Mouse (Mus musculus) hindbrain, embryonic 10.5 days (tissue): ENCODE measurements around the gene Capzb. TPM values are rescaled to one million over a fixed set of nuclear protein-coding genes. Genes with fewer than 3 reads are reported as not detected.
A peak's percentile ranks its signal among the peaks of the same experiment; 100 is the strongest.

ENCODE experiments used
- DNase-seq: peaks from one replicate; pipeline ENCODE4 v3.0.0-alpha.2; 2017; ENCODE audit warnings: low spot score
- H3K27ac ChIP-seq: fragments of 300-500 bp; sonication (generic); 2 replicates; pipeline ENCODE4 v1.5.1; 2016; ENCODE audit warnings: mild to moderate bottlenecking, moderate library complexity
- H3K27me3 ChIP-seq: fragments of 300-500 bp; sonication (generic); 2 replicates; pipeline ENCODE4 v1.6.1; 2016; ENCODE audit warnings: mild to moderate bottlenecking; ENCODE audit not compliant: poor library complexity, insufficient read depth, severe bottlenecking
- H3K36me3 ChIP-seq: fragments of 300-500 bp; sonication (generic); 2 replicates; pipeline ENCODE4 v1.6.1; 2016; ENCODE audit warnings: mild to moderate bottlenecking, moderate library complexity
- H3K4me1 ChIP-seq: fragments of 300-500 bp; sonication (generic); replicated peaks from 2 replicates; pipeline ENCODE4 v1.6.1; 2016; ENCODE audit warnings: mild to moderate bottlenecking
- H3K4me3 ChIP-seq: fragments of 300-500 bp; sonication (generic); 2 replicates; pipeline ENCODE4 v1.5.1; 2016; ENCODE audit warnings: mild to moderate bottlenecking, moderate library complexity
- H3K9me3 ChIP-seq: fragments of 300-500 bp; sonication (generic); 2 replicates; pipeline ENCODE4 v1.6.1; 2016; ENCODE audit warnings: mild to moderate bottlenecking, moderate library complexity
- WGBS: fragments of 180-500 bp; shearing (Covaris S2); methylation state at CpG from one replicate; pipeline ENCODE4 v1.1.7; 2016; 5-methylcytosine and 5-hydroxymethylcytosine counted together
- polyA plus RNA-seq: library from polyadenylated mRNA; unstranded; fragments of >200 nt; fragmentation: Nextera tagmentation; extraction: Ambion mirVana; gene quantifications from 2 replicates; pipeline ENCODE4 v1.2.1, GENCODE M21; 2016

Capzb gene
- polyA plus RNA-seq, 1 experiment from 2014 or later: 370 TPM

DNA sequence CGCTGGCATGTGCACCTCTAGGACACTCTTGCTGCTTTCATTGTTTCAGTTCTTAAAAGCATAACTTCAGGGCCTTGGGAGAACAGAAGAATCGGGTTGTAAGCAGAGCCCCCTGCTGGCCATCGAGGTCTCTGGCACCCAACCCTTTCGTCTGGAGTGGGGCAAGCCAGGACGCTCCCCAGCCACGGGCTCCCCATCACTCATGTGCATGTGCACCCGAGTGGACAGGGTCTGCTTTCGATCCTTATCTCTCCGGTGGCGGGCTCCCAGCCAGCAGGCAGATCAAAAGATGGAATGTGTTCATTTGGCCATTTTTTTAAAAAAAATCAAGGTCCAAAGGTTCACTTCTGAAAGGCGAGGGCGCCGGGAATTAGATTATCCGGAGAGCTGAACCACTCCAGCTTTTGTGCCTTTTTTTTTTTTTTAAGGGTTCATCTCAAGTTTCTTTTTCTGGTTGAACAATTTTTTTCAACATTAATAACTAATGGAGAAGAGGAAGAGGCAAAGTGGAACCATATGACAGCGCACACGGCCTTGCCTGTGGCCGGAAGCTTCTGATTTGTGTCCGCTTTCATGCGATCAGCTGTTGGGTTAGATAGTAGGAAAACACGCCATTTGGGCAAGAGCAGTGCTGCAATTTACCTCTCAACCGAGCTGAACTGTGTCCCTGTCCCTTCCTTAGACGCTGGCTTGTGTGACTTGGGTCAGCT lies 59.5 kb downstream of the Capzb start:
- Histone ChIP-seq H3K4me1 (peaks cover 49% of the 10 kb centered on the region), H3K4me3 (no peak overlapping the region), H3K27ac (peak overlapping the region; percentile 77), H3K36me3 (peaks cover 29% of the 10 kb centered on the region), H3K9me3 (no peaks in the 10 kb centered on the region), H3K27me3 (no peaks in the 10 kb centered on the region)
- DNase-seq: peak; percentile 74
- 57% methylated on average over 22 of the region's 22 CpGs for WGBS

DNA sequence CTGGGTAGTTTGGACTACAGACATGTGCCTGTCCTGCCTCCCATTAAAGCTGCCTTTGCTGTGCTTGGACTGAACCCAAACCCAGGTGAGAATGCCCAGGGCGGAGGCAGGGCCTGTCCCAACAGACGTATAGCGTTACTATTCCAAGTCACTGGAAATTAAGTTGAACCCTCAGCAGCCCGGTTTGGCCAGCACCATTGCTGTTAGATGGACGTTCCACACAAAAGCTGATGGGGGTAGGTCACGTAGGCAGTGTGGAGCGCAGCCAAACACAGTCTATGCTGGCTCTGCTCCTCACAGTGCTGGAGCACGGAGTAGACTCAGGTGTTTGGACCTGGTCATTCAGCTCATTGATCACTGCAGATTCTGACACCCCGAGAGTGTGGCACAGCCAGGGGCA lies 60.5 kb downstream of the Capzb start:
- H3K27ac ChIP-seq: 0 out of 2 replicates have a peak overlapping the region, but pooled peaks have one; percentile 9
- H3K27me3 ChIP-seq: no peaks in the 10 kb centered on the region
- peaks cover 33% of the 10 kb centered on the region for H3K36me3 ChIP-seq
- H3K4me1 ChIP-seq: peaks cover 42% of the 10 kb centered on the region
- H3K4me3 ChIP-seq: no peak overlapping the region
- no peak for DNase-seq
- no peaks in the 10 kb centered on the region for H3K9me3 ChIP-seq
- 90% methylated on average over 9 of the region's 9 CpGs for WGBS

DNA sequence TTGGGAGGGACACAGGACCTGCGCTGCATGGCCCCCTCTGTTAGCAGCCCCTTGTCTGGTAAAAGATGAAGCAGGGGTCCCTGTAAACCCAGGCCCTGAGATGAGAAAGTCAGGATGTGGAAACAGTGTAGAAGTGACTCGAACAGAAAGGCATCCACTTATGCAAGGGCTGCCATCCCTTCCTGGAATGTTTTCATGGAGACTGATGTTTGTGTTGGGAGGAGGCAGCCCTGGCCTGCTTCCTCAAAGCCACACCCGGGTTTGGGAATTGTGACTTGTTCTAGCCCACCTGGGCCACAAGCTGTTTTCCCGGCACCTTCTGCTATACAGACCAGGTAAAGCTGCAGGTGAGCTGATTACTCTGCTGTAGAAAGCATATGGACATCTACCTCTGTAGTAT lies 63.4 kb downstream of the Capzb start:
- H3K36me3 ChIP-seq: peaks cover 59% of the 10 kb centered on the region
- no peak overlapping the region for H3K4me3 ChIP-seq
- H3K27ac ChIP-seq: no peak overlapping the region
- H3K27me3 ChIP-seq: no peaks in the 10 kb centered on the region
- H3K4me1 ChIP-seq: peaks cover 18% of the 10 kb centered on the region
- H3K9me3 ChIP-seq: no peaks in the 10 kb centered on the region
- 90% methylated on average over 4 of the region's 4 CpGs for WGBS
- DNase-seq: no peak

- WGBS: 90% methylated on average over 8 of the region's 8 CpGs
- no peak for DNase-seq
- peaks cover 12% of the 10 kb centered on the region for H3K4me1 ChIP-seq
- H3K27me3 ChIP-seq: no peaks in the 10 kb centered on the region
- peaks cover 64% of the 10 kb centered on the region for H3K36me3 ChIP-seq
- H3K27ac ChIP-seq: no peak overlapping the region
- no peaks in the 10 kb centered on the region for H3K9me3 ChIP-seq
- no peak overlapping the region for H3K4me3 ChIP-seq
Observed at GRCm38 (mm10) chr4:139256708-139257107, 64.0 kb downstream of the Capzb start.

GRCm38 (mm10) chr4:139258621-139259301 lies 66.1 kb downstream of the Capzb start:
- H3K9me3 ChIP-seq: no peaks in the 10 kb centered on the region
- WGBS: 82% methylated on average over 6 of the region's 6 CpGs
- no peaks in the 10 kb centered on the region for H3K27me3 ChIP-seq
- no peak overlapping the region for H3K4me3 ChIP-seq
- peak overlapping the region; percentile 50; the same call in 1 of the 2 replicates for H3K27ac ChIP-seq
- DNase-seq: no peak
- H3K4me1 ChIP-seq: peaks cover 8% of the 10 kb centered on the region; the same call in 1 of the 2 replicates
- peaks cover 85% of the 10 kb centered on the region for H3K36me3 ChIP-seq

DNA sequence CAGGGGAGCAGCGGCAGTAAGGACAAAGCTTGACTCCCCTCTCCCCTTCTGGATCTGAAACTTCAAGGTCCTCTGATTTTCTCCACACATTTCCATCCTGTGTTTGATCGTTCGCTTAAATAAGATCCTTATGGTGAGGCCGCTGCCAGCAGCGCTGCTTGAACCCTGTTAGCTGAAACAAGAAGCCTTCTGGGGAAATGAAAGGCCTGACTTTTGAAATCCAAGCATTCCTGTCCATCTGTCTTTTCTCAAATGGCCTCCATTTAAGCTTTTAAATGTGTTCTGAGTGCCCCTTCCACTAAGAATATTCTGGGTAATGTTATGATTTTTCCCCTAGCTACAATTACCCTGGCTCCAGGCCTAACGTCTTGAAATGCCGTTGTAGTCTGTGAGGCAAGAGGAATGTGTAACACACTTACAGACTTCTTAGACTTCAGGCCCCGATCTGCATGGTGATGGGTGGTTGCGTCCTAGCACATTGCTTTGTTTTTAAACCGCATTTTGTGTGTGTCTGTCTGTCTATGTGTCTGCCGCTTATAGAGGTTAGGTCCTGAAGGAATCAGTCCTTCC lies 66.7 kb downstream of the Capzb start:
- 0 out of 2 replicates have a peak, but pooled peaks cover 8% of the 10 kb centered on the region for H3K4me1 ChIP-seq
- H3K36me3 ChIP-seq: peaks cover 91% of the 10 kb centered on the region
- H3K27me3 ChIP-seq: no peaks in the 10 kb centered on the region
- peak overlapping the region; percentile 50; the same call in 1 of the 2 replicates for H3K27ac ChIP-seq
- no peak overlapping the region for H3K4me3 ChIP-seq
- WGBS: 84% methylated on average over 11 of the region's 11 CpGs
- DNase-seq: no peak
- H3K9me3 ChIP-seq: no peaks in the 10 kb centered on the region

GRCm38 (mm10) chr4:139262981-139263380 lies 70.3 kb downstream of the Capzb start:
- H3K9me3 ChIP-seq: no peaks in the 10 kb centered on the region
- 93% methylated on average over 6 of the region's 6 CpGs for WGBS
- no peaks in the 10 kb centered on the region for H3K27me3 ChIP-seq
- H3K4me1 ChIP-seq: peaks cover 13% of the 10 kb centered on the region
- no peak for DNase-seq
- H3K27ac ChIP-seq: no peak overlapping the region
- H3K36me3 ChIP-seq: peaks cover 99% of the 10 kb centered on the region
- H3K4me3 ChIP-seq: no peak overlapping the region

DNA sequence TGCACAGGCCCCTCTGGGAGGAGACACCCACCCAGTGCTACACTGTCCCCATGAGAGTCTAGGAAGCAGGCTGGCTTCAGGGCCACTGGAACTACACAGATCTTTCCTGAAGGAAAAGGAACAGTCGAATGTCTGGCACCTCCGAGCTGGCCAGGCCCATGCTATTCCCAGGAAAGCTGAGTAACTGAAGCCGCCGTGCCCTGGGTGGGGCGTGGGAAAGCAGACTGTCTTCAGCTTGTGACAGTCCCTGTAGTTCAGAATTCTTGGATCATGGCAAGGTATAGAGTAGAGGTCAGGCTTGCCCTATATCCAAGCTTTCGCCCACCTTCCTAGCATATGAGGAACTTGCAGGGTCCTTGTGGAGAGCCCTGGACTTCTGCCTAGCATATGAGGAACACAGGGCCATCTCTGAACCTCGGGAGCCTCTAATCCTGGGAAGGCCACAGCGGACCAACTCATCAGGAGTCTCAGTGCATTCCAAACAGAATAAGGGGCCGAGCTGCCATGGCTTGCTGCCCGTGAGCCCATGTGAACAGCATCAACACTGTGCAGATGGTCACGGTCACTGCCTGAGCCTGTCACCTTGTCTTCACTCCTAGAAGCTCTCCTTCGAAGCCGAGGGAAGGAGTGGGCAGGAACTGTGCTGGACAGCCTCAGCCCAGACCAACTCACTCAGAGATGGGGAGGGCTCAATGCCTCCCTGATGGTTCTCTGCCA lies 73.2 kb downstream of the Capzb start:
- Histone ChIP-seq H3K36me3 (peaks cover 88% of the 10 kb centered on the region), H3K9me3 (no peaks in the 10 kb centered on the region), H3K4me1 (peaks cover 8% of the 10 kb centered on the region), H3K4me3 (no peak overlapping the region), H3K27ac (no peak overlapping the region), H3K27me3 (no peaks in the 10 kb centered on the region)
- 90% methylated on average over 13 of the region's 13 CpGs for WGBS
- DNase-seq: no peak

GRCm38 (mm10) chr4:139266500-139266865 lies 73.8 kb downstream of the Capzb start:
- DNase-seq: no peak
- H3K27ac ChIP-seq: no peak overlapping the region

GRCm38 (mm10) chr4:139267335-139267734 lies 74.6 kb downstream of the Capzb start:
- no peaks in the 10 kb centered on the region for H3K27me3 ChIP-seq
- no peak overlapping the region for H3K27ac ChIP-seq
- peaks cover 76% of the 10 kb centered on the region for H3K36me3 ChIP-seq
- no peak overlapping the region for H3K4me3 ChIP-seq
- no peaks in the 10 kb centered on the region for H3K9me3 ChIP-seq
- DNase-seq: no peak
- H3K4me1 ChIP-seq: peaks cover 8% of the 10 kb centered on the region
- WGBS: 76% methylated on average over 3 of the region's 3 CpGs

More at GRCm38 (mm10) chr4:139266500-139266865, 73.8 kb downstream of the Capzb start:
- Histone ChIP-seq H3K27me3 (no peaks in the 10 kb centered on the region), H3K36me3 (peaks cover 84% of the 10 kb centered on the region), H3K4me1 (peaks cover 8% of the 10 kb centered on the region), H3K9me3 (no peaks in the 10 kb centered on the region), H3K4me3 (no peak overlapping the region)
- WGBS: 79% methylated on average over 7 of the region's 7 CpGs

DNA sequence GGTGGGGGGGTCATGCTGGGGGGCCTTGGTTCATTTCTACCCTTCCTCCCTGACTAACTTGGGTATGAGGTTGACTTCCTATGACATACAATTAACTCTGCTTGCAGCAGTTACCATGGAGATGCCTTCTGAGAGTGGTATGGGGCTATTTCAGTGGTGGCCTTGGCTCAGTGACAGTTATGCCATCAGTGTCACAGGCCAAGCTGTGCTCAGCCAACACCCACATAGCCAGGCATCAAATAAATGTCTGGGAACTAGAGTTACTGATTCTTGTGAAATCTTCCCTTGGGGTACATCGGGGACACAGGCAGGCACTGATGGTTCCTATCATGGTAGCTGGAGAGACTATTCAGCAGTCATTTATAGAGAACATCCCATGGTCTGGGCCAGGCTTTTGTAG lies 75.5 kb downstream of the Capzb start:
- H3K27ac ChIP-seq: no peak overlapping the region
- H3K9me3 ChIP-seq: no peaks in the 10 kb centered on the region
- H3K4me3 ChIP-seq: no peak overlapping the region
- 94% methylated on average over 1 of the region's 1 CpGs for WGBS
- H3K36me3 ChIP-seq: peaks cover 74% of the 10 kb centered on the region
- peaks cover 8% of the 10 kb centered on the region for H3K4me1 ChIP-seq
- no peaks in the 10 kb centered on the region for H3K27me3 ChIP-seq
- DNase-seq: no peak

DNA sequence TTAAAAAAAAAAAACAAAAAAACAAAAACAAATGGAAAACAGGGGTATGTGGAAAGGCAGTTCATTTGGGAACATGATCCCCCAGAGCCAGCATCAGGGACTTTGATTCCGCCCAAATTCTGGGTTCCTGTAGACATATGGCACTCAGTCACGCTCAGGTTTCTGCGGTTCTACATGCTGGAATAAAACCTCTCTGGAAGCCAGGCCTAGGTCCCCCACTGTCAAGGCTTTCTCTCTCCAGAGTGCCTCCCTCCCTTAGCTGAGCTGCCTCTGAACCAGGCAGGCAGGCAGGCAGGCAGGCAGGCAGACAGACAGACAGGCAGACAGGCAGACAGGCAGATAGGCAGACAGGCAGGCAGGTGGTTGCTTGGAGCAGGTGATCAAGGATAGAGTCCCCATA lies 77.5 kb downstream of the Capzb start:
- WGBS: 89% methylated on average over 3 of the region's 3 CpGs
- H3K36me3 ChIP-seq: peaks cover 74% of the 10 kb centered on the region

More for the DNA sequence above, 77.5 kb downstream of the Capzb start:
- Histone ChIP-seq H3K4me3 (no peak overlapping the region), H3K4me1 (peaks cover 8% of the 10 kb centered on the region), H3K27ac (no peak overlapping the region), H3K27me3 (no peaks in the 10 kb centered on the region), H3K9me3 (no peaks in the 10 kb centered on the region)
- no peak for DNase-seq
